Mouse (Mus musculus) olfactory bulb, adult 2 months (tissue): Measurements from ENCODE around the gene Cpeb4.

Experiments used
- CTCF ChIP-seq: fragments of 200-500 bp; IDR thresholded peaks from 2 replicates; pipeline ENCODE4 v1.5.1; 2012; ENCODE audit warnings: low read depth, mild to moderate bottlenecking, low read length, moderate library complexity; ENCODE audit not compliant: insufficient read depth
- POLR2A ChIP-seq: fragments of 200-500 bp; IDR thresholded peaks from 2 replicates; pipeline ENCODE4 v1.6.1; 2012; ENCODE audit warnings: mild to moderate bottlenecking, low read depth, low read length, moderate library complexity; ENCODE audit not compliant: insufficient read depth

- TF ChIP-seq POLR2A: no peak
- no peak for TF ChIP-seq CTCF
These were observed 40.9 kb downstream of the Cpeb4 start for GRCm38 (mm10) chr11:31912958-31913357.
